Mouse (Mus musculus): ENCODE results near the gene B630019K06Rik.
A peak's percentile ranks its signal among the peaks of the same experiment; 100 is the strongest.
"Not testable (repeated sequence)": the region's sequence is repeated elsewhere in the genome, so short reads cannot be mapped to it uniquely, and the experiment has no call there.

The B630019K06Rik gene

DNA sequence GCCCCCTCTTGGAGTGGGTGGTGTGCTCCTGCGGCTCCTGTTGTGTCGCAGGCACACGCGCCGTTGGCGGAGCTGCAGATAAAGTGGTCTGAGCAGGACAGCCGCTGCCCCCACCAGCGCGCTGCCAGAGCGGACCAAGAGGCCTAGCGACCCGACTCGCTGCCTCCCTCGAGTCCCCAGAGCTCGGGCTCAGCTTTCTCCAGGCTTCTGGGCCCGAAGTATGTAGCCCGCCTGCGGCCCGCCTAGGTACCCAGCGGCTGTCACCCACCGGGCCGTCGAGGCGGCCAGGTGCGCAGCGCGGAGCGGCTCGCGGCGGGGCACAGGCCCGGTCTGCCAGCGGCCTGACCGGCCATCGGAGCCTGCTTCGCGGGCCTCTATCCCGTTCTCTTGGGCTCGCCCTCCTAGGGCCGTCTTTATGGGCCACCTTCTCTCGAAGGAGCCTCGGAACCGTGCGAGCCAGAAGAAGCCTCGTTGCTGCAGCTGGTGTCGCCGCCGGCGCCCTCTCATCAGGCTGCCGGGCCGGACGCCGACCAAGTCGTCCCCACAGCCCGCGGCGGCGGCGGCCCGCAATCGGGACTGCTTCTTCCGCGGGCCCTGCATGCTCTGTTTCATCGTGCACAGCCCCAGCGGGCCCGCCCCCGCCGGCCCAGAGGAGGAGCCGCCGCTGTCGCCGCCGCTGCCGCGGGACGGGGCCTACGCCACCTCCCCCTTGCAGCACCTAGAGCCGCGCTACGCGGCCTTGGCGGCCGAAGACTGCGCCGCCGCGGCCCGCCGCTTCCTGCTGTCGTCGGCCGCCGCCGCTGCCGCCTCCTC is at the start of gene B630019K06Rik:
B630019K06Rik (plus strand) TSS at position 40 of the 813 bp plus-strand sequence.
- DNase-seq (ENCODE audit: low spot score in 2 of 2) = peak in 1 of 2 experiments; percentile 10

DNA sequence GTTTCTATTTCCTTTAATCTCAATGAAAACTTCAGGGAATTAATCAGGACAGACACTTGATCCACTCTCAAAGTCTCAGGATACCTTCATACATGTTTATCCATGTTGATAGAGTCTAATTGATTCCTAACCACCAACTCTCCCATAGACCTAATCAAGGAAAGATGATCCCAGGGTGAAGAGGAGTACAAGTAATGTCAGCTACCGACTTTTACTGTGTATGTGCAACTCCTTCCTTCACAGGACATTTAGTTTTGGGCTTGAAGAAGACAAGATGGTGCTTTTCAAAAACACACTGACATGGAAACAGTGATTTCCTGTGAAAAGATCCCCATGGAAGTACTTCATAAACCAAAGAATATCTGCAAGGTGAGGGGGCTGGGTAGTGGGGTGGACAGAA is 48.5 kb upstream of the B630019K06Rik start, which contains the start of gene Gm6592:
Gm6592 (plus strand) TSS at position 301 of the 400 bp plus-strand sequence.
- DNase-seq (ENCODE audit: low spot score in 2 of 2) = no peak

DNA sequence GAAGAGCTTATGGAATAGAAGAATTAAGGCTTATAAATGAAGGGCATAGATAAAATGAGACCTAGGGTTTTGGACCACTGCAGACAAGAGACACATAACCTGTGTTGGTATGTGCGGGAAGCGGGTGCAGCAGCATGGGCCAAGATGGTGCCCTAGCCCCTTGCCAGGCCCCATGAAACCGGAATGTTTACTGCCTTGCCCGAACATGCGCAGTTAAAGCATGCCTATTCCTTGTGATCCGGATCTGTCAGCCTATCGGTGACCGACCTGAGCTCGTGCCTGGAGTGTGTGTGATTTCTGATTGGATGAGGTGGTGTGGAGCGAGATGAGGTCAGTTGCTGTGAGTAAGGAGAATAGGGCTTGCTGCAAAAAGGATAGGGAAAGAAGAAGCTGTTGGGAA is 39.7 kb upstream of the B630019K06Rik start:
- DNase-seq (ENCODE audit: low spot score in 2 of 2) = no peak

DNA sequence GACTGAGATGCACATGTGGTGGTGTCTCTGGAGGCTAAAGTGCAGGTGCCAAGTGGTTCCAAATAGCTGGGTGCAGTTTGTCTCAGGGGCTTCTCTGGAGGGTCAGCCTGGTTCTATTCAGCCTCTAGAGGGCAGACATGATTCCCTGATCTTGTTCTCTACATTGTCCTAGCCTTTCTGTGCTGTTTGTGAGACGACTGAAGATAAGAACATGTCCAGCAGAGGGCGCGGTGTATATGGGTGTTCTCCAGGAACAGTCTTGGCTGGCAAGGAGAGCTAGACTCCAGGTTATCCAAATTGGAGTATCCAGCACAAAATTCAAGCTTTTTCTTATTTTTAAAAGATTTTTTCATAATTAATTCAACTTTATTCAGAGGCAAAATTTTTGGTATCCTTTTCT is 27.9 kb upstream of the B630019K06Rik start:
- DNase-seq (ENCODE audit: low spot score in 2 of 2) = peak; percentile 6 to 9

DNA sequence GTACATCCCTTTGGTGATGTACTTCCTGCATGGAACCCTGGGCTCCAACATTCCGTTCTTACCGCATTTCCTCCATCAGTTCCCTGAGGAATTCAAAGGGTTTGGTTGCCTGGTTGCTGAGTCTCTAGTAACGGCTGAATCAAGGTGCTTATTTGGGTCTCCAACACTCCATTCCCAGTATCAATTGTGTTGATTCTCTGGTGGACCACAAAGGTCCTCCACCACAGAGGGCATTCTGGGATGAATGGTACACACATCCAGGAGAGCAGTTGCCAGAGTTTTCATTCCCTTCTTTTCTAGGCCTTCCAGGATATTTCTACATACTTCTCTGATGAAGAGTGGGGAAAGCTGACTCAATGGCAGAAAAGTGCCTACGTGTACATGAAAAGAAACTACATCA is 18.2 kb upstream of the B630019K06Rik start, which contains the start of gene Gm5751:
Gm5751 (plus strand) TSS at position 301 of the 400 bp plus-strand sequence.
- DNase-seq (ENCODE audit: low spot score in 2 of 2) = not testable (repeated sequence)

DNA sequence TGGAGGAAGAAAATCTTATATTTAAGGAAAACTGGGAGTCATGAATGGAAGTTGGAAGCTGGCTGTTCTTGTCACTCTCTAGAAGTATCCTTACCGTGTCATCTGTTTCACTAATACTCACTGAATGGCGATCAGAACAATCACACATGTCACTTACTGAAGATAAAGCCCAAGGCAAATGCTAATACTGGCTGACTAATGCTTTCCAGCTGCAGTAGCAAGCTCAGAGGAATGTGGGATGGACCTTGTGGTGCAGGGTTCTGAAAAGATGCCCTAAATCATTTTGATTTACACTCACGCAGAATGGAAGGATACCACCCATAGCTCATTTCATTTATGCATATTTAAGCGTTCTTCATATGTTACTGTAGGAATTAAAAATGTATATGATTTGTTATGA is 7.8 kb upstream of the B630019K06Rik start:
- DNase-seq (ENCODE audit: low spot score in 2 of 2) = no peak

DNA sequence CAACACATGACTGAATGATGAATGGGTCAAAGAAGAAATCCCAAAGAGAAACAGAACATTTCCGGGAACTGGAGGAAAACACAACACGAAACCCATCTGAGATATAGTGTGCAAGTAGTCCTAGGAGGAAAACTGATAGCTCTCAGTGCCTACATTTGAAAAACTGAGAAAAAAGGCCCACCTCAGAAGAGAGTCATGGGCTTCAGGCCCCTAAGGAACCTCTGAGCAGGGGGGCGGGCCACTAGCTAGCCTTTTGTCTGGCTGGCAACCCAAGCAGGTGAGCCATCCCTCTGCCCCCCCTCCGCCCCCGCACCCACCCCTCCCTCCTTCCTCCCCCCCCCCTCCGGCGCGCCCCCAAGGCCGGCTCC is 223 bp upstream of the B630019K06Rik start:
- no peak for DNase-seq (ENCODE audit: low spot score in 2 of 2)

DNA sequence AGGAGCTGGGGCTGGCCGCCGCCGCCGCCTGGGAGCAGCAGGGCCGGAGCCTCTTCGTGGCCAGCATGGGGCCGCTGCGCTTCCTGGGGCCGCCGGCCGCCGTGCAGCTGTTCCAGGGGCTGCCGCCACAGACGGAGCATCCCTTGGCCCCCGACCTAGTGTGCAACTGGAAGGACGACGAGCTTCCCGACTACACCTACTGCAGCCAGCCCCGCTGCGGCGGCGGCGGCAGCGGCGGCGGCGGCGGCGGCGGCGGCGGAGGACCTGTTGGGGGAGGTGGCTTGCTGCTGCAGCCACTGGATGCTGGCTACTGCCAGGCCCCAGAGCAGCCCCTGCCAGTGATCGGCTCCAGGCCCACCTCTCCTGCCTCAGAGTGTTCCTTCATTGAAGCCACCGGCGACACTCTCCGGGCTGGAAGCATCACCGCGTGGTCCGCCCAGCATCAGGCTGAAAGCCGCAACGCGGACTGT is 1.0 kb downstream of the B630019K06Rik start:
- no peak for DNase-seq (ENCODE audit: low spot score in 2 of 2)

DNA sequence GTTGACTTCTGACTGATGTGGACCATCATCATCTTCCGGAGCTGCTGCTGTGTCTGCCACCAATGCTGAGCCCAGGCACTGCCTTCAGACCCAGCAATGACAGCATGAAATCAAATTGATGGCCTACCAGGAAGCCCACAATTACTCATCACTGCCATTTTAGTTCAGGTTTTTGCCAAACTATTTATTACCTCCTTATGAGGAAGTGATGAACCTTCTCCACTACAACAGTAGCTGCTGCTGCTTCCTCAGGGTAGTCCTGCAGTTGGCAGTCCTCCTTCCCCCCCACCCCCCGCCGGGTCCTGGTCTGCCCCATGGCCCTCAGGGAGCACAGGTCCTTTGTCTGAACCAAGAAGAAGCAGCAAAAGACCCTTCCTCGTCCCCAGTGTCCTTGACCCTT is 8.6 kb downstream of the B630019K06Rik start:
- no peak for DNase-seq (ENCODE audit: low spot score in 2 of 2)

DNA sequence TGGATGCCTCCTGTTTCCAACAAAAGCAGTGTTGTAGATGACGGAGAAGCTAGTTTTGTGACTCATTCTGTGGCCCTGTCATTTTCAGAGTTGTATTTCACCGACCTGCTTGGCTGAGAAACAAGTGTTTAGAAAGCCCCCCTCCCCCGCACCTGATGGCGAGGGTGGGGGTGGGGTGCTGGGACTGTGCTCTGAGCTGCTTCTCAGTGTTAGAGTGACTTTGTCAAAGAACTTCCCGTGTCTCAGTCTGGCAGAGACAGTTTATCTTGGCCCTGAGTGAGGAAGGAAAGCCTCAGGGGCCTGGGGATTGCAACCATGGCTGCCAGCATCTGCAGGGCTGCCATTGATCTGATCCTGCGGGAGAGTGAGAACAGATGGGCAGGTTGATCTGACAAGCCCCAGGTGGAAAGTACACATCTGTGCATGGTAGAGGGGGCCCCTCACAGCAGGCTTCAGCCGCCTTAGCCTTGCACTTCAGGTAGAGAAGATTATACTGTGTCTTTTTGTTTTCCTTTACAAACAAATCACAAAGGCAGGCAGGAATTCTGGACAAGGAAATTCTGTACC is 9.8 kb downstream of the B630019K06Rik start:
- DNase-seq (ENCODE audit: low spot score in 2 of 2) = no peak

DNA sequence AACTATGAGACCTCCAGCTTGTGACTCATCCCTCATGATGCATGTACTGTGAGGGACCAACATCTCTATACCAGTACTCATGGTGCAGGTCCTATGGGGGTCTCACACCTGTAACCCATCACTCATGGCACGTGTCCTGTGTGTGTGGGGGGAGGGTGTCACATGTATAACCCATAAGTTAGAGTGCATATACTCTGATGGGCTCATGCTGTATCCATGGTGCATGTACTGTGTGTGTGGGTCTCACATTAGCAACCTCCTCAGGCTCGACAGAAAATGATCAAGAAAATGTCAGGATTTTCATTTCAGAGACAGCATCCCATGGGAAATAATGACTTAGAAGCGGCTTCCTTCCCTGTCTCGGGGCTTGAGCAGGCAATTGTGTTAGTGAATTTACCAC is 28.9 kb downstream of the B630019K06Rik start:
- DNase-seq (ENCODE audit: low spot score in 2 of 2) = no peak

DNA sequence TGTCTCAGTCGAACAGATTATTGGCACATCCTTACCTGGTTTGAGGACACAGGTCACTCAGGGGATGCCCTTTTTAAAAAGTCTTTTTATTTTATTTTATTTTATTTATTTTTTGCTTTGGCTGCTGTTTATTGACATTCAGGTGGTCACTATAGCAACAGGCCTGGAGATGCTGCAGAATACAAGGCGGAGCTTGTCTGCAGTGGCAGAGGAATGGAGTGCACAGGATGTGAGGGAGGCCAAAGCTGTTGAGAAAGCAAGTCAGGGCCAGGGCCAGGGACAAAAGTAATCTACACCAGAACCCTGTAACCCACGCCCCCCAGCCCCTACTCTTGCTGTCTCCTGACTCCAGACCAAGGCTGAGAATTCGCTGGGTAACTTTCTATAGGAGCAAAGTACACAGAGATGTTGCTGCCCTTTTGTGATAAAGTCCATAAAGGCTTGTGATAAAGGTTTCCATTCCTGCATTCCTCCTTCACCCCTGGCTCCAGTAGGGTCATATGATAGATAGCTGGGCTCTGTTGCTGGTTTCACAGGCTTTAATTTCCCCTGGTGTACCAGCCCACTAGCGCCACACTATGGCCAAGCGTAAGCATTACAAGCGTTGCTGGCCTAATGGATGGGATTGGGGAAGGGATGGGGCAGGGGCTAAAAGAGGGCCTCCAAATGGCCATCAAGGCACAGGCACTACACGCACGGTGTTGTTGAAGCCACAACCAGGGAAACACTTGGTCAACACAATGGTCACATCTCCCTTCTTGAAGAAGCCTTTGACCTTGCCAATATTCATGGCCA is 29.8 kb downstream of the B630019K06Rik start:
- no peak for DNase-seq (ENCODE audit: low spot score in 2 of 2)

DNA sequence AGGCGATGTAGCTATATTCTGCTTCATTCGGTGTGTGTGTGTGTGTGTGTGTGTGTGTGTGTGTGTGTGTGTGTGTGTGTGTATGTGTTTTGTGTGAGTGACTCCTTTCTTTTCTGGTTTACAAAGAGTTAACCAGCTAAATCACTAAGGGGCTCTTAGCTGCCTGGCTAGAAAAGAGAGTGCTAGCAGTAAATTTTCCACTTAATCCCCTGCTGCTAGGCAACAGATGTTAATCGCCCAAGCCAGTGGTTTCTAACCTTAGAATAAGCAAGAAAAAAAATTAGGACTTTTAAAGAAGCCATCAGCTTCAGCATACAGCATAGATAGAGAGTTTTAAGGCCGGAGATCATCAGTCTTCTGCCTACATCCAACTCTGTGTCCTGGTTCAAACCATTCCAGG is 35.1 kb downstream of the B630019K06Rik start:
- no peak for DNase-seq (ENCODE audit: low spot score in 2 of 2)

DNA sequence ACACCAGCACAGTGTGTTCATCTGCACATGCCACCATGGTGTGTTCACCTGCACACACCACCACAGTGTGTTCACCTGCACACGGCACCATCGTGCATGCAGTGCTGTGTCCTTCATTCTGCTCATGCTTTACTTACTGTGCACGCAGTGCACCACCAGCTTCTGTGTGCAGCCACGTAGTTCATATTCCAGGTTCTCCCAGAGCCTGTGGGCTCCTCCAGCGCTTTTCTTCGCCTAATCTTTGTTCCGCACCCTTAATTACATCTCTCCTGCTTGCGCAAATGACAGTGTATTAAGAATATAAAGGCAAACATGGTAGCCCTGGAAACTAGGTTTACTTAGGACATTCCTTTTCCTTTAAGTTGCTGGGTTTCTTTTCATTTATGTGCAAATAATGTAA is 51.9 kb downstream of the B630019K06Rik start:
- DNase-seq (ENCODE audit: low spot score in 2 of 2) = no peak
